Mouse (Mus musculus) urinary bladder, postnatal 10 days (tissue): ENCODE results near the gene Map3k5.

Experiments used
- DNase-seq: peaks from one replicate; pipeline ENCODE4 v3.0.0; 2022; ENCODE audit warnings: low spot score

Map3k5 gene

DNA sequence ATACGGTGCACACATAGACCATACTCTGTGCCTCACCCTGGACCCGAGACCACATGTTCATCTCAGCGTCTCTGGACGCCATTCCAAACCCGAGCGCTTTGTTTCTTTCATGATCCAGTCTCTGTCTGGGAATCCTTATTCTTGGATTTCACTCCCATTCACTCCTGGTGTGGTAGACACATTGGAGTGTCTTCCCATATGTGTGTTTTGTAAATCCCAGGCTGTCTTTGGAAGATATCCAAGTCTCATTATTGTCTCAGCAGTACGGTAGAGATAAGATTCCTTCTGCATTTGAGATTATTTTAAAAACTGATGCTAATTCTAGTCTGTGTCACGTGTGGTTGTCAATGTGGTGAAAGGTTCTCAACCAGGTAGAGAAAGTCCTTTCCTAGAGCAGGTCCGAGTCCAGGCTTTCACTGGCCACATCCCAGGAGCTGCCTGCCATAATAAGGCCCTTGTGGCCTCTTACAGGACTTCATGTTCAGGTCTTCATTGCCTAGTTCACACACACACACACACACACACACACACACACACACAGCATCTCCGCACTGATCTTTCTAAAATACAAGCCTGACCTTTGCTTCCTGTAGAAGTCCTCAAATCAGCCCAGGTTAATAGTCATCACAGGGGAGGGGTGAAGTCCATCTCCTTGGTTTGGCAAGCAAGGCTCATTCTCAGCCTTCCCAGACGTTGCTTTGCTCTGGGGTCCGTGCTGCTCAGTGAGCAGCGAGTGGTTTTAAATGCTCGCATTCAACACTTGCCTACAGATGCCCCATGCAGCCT, 122.8 kb downstream of the Map3k5 start:
- DNase-seq, result no peak

DNA sequence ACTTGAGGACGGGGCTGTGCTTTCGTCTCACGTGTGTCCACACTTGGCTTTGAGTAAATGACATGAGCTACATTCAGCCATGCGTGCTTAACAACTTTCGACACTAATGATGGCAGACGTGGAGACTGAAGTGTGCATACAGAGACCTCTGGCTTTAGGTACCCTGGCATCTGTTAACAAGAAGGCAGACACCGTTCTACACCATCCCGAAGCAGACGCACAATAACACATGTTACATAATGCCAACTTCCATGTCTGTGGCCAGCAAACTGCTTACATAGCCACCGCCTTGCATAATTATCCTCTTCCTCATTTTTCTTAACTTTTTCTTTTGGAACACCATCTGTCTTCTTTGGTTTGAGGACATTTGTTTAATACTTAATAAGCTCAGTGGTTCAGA, 123.8 kb downstream of the Map3k5 start:
- no peak for DNase-seq

DNA sequence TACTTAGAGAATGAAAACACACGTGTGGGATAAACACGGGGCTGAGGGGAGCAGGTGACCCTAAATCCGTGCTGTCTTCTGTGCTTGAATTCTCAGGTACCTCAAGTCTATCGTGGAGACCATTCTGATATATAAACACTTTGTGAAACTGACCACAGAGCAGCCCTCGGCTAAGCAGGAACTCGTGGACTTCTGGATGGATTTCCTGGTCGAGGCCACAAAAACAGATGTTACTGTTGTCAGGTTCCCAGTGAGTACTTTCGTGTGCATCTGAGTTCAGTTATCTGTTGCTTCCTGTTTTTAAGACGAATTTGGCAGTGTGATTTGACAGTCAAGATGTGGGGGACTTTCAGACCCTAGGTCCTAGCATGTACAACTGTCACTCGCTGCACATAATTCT, 124.6 kb downstream of the Map3k5 start:
- no peak for DNase-seq

DNA sequence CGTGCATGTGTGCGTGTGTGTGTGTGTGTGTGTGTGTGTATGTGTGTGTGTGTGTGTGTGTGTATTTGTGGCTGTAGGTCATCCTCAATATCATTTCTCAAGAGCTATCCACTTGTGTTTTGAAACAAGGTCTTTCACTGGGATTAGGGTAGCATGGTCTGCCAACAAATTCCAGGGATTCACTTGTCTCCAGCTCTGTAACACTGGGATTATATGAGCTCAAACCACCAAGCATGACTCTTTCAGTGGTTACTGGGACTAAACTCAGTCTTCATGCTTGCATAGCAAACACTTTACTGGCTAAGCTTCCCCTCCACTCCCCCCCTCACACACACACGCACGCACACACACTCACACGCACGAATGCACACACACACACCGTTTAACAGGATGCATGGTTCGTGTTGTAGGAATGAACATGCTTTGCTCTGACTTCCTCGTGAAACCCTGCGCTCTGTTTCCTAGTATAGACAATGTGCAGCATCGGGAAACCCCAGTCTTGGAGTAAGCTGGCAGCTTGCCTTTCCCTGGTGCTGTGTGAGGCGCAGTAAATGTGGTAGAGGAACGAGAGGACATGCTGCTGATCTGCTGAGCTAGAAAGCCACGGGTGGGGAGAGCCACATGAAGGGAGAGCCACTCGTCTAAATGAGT, 126.2 kb downstream of the Map3k5 start:
- DNase-seq, result no peak

DNA sequence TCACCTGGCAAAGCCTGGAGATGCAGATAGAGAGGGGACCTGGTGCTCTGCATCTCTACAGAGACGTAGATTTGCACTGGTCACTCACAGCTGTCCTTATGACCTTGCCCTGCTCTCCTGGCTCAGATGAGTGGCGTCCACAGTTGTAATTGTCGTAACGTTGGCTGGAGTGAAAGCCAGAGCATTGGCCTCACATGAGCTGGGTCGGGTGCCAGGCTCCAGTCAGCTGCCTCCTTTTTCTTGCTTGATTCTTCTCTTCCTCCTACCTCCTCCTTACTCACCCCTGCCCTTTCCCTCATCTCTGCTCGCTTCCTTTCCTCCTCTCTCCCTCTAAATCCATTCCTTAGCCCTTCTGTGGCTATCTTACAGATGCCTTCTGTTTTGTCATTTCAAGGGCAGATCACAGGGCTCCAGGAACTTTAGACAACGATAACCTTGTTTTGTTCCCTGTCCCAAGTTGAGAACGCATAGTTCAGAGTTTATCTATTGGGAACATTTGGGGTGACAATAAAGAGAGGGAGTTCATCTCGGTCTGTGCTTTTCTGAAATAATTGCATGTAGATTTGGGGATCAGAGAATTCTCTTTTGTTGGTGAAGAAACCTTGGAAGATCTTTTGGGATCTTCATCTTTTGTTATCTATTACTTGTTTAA, 130.4 kb downstream of the Map3k5 start:
- DNase-seq, result no peak

DNA sequence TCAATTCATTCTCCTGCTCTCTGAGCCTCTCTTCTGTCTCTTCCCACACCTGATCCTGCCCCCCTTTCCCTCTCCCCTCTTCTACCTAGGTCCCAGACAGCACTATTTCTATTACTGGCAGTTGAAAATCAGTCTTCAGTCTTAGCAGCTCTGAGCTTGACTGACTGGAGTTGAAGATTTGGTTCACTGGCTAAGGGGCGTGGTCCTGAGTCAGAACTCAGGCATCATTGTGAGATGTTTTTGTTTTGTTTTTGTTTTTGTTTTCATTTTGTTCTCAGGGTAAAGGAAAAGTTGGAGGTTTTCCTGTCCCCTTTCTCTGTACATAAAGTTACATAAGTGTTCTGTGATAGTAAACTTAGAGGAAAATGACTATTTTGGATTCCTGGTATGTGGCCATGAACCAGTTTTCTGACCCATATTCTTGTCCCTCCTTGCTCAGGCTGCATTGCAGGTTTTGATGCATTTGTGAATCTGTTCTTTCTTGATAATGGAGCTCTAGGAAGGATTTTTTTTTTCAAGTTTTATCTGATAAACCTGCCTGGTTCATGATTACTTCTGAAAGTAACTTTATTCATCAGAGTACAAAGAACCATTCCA, 131.9 kb downstream of the Map3k5 start:
- DNase-seq, result no peak

DNA sequence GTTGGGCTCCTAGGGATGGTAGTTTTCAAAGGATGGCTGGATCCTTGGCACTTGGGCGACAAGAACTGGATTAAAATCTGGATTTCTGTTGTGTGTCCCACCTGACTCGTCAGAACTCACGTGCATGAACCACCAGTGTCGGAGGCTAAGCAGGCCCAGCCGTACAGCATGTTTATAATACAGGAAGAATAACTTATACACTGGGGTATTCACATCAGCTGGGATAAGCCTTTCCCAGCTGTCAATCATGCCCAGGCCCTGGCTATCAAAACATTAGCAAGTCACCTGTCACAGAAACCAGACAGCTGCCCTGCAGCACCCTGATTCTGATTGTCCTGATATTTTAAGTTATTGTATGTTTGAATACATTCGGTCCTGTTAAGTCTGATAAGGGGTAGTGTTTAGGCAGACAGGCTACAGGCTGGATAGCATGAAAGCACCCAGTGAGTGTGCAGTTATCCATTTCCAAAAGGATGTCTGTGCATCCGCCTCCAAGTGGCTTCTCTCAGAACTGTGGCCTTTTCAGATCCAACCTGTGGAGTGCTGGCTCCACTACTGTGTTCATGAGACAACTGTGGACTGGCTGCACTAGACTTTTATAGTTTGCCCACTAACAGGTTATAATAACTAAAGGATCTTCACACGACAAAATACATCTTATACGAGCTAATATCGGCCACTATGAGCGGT, 135.6 kb downstream of the Map3k5 start:
- no peak for DNase-seq

DNA sequence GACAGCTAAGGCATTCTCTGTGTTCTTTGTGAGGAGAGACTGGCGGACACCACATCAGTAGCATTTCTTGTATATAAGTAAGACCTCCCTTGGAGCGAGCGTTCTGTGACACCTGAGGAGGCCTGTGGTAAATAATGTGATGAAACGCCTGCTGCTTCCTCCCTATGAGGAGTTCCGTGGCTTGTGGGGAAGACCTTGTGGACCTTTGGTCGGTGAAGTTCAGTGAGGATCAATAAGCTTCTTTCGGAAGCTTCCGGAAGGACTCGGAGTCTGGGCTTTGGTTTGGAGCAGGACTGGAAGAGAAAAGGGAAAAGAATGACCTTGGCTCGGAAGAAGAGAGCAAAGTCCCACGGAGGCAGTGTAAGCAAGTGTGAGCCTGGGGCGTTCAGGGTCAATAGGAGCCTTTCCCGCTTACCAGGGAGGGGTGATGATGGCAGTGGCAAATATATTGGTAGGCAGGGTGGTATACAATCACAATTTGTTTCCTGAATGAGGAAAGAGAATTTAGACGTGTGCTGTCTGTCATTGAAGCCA, 136.4 kb downstream of the Map3k5 start:
- DNase-seq, result no peak

DNA sequence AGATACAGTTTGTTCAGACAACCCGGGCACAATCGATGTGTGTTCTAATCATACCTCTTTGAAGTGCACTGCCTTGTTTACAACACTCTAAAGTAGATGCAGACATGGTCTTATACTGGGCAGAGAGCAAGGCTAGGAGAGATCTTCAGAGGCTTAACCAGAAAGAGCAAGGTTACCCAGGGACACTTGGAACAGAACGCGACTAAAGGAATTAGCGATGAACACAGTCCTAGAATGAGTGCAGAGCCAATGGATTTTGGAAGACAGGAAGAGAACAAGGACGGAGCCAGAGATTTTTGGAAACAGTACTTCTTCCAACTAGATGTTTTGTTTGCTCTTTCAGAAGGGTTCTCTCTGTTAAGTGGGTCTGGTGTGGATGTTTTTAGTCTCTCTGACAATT, 137.4 kb downstream of the Map3k5 start:
- no peak for DNase-seq

DNA sequence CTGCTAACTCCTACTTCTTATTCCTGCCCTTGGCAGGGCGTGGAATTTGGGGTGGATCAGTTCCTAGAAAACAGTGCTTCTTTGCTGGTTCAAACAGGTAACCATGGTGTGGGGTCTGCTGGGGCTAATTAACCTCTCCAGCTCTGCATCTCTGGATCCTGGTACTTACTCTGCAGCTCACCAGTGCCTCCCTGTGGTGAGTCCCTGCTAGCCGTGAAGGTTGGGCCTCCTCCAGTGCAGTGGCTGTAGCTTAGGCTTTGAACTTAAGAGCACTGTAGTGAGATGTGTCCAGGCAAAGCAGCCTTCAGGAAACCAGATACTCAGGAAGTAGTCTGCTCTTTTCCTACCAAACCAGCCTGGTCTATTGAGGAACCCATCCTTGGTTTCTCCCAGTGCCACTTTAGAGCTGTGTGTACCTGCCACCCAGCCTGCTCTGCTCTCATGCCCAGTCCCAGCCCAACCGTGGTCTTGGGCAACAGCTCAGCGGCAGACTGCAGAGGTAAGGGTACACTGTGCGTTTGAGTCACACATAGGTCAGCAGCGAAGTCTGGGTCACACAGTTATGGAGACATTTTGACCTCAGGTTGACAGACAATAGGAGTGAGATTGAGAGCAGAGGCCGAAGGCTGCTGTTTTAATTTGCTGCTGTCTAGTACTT, 139.1 kb downstream of the Map3k5 start:
- DNase-seq, result no peak

DNA sequence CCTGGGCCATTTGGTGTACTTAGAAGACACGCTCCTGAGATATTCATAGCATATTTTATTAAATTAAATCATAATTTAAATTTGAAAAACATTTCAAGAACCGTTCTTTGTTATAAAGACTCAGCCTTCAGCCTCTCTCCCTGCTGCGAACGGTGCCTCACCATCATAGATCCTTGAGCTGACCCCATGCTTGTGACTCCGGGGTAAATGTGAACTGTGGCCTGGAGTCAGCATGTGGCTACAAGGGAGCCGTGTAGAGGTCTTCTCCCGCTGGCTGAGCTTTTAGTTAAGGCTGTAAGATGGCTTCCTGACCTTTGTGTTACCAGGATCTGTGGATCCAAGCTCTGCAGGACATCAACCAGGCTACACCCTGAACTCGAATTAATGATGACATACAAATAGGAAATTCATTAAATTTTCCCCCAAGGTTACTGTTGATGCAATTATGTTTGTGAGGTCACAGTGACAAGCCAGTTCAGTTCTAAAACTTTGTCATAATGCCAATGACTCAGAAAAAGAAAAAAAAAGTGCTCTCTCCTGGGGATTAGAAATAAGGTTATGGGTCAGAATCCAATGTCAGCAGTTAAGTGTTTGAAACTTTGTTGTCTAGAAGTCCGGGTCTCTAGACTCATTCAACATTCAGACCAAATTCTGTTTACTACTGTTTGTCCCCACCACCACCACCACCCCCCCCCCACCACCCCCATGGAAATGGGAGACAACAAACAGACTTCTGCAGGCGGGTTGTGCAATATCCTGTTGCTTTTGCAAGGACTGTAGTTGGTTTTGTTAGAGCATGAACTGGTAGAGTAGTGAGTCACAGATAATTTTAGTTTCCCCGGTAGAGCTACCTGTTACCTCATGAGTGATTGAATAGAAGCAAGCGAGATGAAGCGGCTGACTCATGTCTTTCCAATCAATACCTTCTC, 142.5 kb downstream of the Map3k5 start:
- DNase-seq, result no peak

DNA sequence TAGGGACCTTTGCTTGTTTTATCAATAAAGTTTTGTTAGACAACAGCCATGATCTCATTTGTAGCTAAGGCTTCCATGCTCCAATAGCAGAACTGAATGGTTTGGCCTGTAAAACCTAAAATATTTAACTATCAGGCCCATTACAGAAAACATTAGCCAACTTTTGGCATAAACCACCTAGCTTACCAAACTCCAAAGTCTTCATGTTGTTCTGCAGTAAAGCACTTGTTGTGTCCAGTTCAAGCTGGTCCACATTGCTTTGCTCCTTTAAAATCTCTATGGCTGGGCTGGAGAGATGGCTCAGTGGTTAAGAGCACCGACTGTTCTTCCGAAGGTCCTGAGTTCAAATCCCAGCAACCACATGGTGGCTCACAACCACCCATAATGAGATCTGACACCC, 144.1 kb downstream of the Map3k5 start:
- no peak for DNase-seq

DNA sequence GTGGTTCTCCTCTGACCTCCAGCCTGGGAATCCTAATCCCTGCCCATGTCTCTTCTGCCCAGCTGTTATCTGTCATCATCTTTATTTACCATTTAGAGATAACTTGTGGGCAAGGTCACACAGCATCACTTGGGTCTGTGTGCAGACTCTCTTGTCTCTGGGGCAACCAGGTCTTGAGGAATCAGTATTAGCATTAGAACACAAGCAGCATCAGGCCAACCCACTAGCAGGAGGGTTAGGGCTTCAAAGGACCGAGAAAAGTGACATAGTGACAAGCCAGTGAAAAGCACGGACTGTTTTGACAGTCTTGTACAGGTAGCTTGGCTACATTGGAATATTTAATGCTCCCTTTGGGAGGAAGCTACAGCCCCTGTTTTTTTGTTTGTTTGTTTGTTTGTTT, 153.6 kb downstream of the Map3k5 start:
- no peak for DNase-seq

DNA sequence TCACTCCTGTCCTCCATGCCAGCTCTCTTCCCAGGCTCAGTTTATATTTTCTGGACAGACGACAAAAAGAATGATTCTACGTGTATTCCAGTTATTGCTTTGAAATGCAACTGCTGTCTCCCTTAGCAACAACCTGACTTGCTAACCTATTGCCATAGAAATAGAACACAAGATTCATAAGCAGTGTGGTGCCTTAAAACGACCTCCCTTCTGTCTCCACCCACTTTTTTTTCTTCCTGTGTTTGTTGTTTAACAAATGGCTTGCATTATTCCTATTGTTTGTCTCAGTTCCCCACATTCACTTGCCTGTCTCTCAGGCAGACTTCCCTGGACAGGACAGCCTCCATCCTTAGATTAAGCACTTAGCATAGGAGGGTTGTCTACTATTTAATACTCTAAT, 154.8 kb downstream of the Map3k5 start:
- DNase-seq, result no peak

DNA sequence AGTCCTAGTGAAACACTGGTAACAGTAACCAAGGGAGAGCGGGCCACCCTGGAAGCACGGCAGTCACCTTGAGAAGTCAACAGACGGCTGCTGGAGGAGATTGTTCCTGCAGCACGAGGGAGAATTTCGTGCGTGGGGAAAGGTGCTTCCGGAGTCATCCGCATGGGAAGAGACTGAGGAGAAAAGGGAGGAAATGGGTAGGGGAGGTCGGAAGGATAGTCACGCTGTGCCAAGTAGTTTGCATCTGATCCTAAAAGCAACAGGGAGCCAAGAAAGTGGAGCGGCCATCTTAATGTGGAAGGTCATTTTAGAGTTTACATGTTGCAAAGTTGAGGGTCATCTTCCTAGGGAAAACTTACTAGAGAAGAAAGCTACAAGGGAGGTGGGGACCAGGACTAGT, 155.9 kb downstream of the Map3k5 start:
- DNase-seq, result no peak

DNA sequence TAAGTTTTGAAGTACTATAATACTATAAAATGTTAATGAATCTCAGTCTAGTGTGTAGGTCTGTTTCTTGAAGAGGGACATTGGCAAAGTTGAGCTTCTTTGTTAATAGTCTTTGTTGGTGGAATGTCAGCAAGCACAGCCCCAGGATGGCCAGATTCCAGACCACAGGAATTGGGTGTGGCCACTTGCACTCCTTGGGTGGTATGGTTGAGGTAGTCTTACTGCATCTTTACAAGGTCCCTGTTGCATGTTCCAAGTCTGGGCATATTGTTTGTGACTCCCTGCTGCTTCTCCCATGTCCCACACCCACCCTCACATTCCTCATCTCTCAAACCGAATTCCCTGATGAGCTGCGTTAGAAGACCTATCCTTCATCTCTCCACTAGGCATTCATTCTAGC, 157.1 kb downstream of the Map3k5 start:
- no peak for DNase-seq

DNA sequence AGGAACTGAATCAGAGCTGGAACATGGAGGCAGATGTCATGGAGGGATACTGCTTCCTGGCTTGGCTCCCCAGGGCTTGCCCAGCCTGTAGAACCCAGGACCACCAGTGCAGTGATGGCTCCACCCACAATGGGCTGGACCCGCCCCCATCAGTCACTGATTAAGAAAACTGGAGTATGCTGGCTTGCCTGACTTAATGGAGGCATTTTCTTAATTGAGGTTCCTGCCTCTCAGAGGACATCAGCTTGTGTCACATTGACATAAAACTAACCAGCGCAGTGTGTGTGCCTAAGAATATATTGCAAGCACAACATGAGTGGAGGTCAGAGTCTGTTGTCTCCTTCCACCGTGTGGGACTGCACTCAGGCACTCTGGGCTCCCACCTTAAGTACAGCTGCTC, 158.1 kb downstream of the Map3k5 start:
- DNase-seq, result no peak

DNA sequence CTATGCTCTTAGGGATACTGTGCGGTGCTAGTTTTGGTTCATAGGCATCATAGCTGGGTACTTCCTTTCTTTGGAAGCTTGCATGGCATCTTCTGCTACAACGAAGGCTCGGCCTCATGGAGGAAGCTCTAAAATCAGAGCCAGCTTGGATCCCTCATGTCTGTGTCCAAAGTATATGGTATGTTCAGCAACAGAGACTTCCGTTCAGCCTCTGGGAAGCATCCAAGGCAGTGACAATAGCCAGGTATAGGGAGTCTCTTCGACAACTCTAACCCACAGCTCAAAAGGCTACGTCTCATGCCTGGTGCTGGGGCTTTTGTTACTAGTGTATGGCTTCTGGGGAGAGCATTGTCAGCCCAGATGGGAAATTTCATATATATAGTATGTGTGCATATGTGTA, 167.2 kb downstream of the Map3k5 start:
- no peak for DNase-seq

DNA sequence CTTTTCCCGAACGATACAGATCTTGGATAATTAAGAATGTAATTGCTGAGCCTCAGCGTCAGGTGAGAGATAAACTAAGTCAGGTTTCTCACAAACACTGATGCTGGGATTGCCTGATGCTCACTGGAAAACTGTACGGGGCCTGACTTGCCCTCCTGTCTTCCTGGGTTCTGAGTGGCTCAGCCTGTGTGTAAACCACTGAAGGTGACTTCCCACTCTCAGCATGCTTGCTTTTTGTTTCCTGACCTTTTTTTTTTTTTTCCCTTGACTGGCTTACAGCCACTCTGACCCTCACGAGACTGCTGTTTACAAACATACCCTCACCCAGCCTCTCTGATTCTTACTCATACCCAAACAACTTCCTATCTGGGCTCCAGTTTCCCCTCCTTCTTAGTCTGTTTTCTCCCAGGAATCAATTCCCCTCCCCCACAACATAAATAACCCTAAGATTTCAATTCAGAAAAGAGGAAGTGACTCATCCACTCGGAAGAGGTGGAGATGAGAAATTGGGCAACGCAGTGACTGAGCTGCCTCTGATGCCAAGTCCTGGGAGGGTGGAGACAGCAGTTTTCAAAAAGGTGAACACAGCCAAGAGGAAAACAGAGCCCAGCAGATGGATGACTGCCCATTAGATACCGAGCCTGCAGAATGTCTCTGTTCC, 170.1 kb downstream of the Map3k5 start:
- no peak for DNase-seq

DNA sequence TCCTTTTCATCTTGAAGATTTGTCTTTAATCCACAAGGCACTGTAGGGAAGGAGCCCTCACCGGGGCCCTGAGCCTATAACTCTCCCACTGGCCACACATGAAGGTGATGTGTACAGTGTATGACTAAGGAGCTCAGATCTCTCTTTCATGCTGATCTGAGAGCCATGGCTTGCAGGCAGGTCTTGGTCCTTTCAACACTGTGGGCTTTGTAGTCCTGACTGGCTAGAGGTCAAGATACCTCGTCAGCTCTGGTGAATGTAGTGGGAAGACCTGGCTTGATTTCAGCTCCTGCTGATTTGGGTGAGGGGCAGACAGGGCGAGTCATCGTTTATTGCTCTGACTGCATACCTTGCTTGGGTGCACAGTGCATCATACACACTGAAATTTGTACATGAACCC, 171.3 kb downstream of the Map3k5 start:
- DNase-seq, result no peak
